Mouse (Mus musculus) urinary bladder, postnatal 10 days (tissue): ENCODE data around the gene Tomm7.
"Not testable (repeated sequence)": the region's sequence is repeated elsewhere in the genome, so short reads cannot be mapped to it uniquely, and the experiment has no call there.

ENCODE experiments used
- DNase-seq: peaks from one replicate; pipeline ENCODE4 v3.0.0; 2022; ENCODE audit warnings: low spot score

Gene Tomm7

DNA sequence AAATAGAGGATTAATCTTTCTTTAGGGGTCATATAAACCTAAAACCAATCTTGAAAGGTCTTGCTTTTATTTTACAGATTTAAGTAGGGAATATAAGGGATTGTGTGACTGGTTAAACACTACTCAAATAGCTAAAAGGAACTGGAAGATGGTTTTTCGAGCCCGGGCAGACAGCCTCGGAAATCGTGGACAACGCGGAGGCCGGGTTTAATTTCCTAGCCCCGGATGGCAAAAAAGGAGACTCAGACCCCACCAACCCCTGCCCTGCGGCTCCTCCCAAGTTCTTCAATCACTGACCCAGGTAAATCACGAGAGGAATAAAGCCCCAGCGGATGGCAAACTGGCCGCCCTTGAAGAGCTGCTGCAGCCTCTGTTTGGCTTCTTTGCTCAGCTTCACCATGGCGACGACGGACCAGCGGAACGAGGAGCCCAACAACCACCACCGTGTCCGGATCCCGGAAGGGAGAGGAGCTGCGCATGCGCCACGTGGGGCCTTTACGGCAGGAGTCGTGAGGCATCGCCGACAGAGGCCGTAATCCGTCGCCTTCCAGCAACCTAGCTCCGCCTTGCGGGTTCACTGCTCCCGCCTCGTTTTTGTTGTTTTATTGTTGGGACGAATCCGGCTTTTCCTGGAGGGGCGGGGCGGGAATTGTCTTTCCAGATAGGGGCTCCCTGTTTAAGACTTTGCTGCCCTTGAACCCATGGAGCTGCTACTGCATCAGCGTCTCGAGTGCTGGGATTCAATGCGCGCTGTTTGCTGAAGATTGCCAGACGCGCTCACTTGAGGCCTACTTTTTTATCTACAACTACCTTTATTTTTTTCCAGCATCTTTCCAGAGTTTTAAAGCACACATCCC is at the start of gene Tomm7:
Tomm7 (minus strand) TSS at position 488 of the 857 bp plus-strand sequence.
- DNase-seq: peak; percentile 91

DNA sequence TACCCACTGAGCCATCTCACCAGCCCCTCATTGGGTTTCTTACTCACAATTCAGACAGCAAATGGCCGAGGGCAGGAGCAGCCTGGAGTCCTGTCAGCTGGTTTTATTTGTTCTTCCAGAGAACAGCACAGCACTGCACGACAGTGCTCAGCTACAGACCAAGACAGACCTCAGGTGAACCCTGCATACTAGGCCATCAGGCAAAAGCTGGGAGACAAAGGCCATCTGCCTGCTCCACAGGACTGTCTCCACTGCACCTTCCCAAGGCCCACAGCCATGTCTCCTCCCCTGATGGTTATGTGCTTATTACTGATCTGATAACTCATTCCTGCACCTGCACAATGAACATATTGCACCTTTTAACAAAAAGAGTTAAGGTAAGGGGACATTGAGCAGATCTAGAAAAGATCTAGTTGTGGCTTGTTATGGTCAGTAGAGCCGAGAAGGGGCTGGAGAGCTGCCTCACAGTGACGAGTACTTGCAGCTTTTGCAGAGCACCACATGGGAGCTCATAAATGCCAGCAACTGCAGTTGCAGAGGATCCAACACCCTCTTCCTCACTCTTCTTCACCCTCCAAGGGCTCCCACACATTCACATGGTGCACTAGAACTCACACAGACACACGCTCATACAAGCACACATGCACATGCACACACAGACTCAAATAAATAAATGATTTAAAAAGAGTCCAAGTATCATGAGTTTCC is 49.3 kb upstream of the Tomm7 start:
- DNase-seq: no peak

DNA sequence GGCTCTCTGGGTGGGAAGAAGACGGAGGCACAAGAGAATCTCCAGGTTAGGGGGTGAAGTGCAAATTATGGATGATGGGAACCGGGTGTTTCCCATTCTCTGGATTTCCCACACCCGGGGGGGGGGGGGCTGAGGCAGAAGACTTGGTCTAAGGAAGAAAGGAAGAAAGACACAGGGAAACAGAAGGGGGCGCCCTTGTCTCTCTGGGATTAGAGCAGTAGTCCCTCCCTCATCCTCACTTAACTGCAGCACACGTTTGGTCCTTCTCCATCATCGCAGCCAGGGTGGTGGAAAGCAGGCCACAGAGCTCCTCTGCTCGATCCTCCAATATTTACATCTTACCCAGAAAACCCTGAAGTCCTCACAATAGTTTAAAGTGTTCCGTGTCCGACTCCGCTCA is 46.8 kb upstream of the Tomm7 start:
- DNase-seq: no peak

DNA sequence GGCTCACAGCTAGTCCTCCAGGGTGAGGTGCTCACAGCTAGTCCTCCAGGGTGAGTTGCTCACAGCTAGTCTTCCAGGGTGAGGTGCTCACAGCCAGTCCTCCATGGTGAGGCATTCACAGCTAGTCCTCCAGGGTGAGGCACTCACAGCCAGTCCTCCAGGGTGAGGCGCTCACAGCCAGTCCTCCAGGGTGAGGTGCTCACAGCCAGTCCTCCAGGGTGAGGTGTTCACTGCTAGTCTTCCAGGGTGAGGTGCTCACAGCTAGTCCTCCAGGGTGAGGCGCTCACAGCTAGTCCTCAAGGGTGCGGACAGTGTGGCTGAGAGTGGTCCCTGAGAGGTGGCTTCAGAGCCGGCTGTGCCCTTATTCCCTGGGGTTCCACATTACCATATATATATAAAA is 45.5 kb upstream of the Tomm7 start:
- no peak for DNase-seq

DNA sequence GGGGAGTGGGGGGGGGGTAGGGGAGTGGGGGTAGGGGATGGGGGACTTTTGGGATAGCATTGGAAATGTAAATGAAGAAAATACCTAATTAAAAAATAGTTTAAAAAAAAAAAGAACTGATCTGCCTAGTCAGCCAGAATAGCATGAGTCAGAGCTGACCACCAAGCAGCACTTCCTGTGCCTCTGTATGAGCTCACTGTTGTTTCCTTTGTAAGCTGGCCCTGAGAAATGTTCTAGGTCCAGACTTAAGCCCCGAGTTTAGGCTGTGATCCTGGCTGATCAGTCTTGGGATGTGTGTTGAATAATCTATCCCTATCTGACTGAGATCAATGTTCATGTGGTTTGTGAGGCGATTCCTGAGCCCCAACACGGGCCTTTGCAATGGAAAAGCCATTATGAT is 43.1 kb upstream of the Tomm7 start:
- no peak for DNase-seq

DNA sequence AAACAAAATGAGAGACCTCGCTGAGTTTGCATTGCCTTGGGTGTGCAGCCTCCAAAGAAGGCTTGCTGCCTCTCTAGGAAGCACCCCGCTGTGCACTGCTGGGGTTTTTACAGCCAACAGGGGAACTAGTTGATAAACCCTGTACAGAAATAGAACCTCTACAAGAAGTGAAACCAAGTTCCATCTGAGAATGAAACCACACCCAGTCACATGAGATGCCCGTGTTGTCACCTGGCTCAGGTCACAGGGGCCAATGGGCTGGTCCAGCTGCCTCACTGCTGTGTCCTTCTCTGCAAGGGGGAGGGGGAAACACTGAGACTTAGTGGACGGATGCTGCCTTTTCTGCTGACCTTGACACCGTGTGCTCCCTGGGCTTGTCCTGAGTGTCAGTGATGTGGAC is 30.5 kb upstream of the Tomm7 start:
- DNase-seq: no peak

DNA sequence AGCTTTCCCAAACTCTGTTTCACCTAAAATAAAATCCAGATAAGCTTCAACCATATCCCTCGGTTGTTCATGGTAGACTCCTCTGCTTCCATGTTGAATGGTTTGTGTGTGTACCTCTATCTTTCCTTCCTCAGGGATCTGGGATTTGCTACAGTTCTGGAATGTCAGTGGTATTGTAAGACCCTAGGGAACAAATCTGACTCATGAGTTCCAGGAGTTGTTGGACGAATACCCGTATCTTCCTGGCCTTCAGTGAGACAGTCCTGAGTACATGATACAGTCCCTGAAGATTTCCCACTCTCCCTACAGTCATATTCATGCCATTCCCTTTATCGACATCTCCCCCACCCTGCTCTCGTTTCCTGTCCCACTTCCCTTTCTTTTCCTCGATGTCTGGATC is 28.6 kb upstream of the Tomm7 start:
- no peak for DNase-seq

DNA sequence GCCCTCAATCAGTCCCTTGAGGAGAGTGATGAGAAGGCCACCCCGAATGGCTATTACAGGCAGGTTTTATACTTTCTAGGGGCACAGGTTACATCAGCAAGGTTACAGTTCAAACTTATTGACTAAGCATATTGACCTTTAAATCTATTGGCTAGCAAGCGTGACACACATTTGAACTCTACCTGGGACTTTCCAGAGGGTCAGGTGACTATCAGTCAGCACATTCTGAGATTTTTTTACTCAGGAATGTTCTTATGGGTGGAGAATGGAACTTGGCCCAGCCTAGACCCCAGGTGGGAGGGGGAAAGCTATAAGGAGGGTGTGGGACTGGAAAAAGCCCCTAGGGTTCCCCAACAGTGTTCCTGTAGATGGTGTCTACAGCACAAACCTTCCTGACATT is 27.4 kb upstream of the Tomm7 start:
- not testable (repeated sequence) for DNase-seq

DNA sequence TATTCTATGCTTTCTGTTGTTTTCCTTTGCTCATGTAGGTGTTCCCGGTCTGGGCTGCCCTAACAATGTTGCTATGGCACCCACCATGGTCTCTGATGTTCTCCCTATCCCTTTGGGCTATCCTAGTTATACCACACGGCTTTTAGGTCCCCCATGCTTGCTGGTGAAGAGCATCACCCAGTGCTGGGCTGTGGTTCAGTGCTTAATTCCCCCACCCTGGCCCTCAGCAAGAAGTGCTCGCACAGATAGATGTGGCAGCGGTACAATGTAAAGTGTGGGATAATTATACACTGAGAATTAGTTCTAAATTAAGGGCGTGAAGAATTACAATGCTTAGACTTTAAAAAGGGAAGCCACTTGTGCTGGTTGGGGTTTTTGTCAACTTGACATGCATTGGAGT is 22.0 kb upstream of the Tomm7 start:
- no peak for DNase-seq

DNA sequence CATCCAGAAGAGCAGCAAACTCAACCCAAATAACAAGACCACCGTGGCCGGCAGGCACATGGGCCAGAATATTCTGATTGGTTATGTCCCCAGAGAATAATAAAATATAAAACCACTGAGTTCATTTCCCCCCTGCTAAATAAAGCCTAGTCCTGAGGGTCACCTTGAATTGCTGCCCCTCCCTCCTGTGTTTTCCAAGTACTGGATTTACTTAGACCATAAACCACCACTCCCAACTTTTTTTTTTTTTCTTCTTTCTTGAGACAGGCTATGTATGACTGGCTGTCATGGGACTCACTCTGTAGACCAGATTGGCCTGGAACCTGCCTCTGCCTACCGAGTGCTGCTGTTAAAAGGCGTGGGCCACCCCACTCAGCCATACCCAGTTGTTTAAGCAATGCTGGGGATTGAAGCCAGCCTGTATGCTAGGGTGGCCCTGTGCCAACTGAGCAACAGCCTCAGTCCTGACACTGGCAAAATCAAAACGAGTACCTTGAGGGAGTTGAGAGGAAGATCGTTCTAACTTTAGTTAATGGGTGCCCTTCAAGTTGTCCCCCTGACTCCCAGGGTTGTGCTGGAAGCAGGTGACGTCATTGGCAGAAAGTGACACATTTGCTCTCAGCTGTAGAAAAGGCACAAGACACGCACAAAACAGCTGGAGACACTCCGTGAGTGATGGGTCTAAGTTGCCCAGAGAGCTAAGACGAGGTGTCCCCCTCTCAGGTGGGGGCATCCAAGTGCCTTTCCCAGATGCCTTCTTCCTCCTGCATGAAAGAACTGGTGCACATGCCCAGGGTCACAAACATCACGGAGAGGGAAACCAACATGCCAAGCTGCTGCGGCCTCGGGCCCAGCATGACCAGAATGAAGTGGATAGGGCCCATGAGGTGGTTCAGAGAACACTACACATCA is 20.3 kb upstream of the Tomm7 start:
- DNase-seq: no peak

DNA sequence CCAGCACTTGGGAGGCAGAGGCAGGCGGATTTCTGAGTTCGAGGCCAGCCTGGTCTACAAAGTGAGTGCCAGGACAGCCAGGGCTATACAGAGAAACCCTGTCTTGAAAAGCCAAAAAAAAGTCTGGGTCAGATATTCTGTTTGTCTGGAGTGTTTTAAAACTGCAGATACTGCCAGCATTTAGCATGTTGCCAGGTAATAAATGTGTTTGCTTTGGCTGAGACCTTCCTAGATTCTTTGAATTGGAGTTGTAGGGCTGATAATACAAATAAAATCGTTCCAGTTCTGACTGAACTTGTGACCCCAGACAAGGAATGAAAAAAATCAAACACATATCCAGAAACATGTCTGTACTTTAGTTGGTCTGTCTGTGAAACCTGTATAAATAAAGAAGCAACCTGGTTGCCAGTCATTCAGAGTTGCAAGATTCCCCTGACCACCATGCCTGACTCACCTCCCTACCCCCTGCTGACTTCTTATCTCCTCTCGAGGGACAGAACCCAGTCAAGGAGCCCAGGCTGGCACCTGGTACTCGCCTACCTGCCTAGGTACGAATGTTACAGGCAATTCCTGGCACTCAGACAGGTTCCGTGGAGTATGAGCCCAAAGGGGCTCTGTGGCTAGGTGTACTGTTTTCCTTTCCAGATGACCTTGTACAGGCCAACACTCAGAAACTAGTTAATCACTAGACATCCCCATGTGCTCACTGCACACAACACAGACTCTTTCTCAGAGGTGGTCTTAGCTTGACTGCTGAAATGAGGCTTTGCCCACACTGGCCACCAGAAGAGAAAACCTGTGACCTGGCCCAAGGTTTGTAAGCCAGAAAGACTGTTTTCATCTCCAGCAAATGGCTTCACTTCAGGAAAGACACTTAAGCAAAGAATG is 19.4 kb upstream of the Tomm7 start:
- DNase-seq: no peak

DNA sequence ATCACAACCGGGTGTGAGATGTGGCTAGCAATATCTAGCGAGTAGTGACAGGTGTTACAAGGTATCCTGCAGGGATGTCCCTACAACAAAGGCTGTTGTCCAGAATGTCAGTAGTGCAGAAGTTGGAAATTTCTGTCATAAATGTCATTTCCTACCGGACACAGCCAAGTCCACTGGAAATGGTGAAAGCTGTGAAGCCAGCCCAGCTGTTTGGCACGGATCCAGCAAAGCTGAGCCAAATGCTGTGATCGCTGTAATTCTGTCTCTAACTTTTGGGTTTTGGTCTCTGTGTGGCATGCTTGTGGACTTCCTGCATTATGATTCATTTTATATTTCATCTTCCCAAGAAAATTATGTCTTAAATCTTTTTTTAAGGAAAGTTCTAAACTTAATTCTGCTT is 18.3 kb upstream of the Tomm7 start:
- DNase-seq: no peak

DNA sequence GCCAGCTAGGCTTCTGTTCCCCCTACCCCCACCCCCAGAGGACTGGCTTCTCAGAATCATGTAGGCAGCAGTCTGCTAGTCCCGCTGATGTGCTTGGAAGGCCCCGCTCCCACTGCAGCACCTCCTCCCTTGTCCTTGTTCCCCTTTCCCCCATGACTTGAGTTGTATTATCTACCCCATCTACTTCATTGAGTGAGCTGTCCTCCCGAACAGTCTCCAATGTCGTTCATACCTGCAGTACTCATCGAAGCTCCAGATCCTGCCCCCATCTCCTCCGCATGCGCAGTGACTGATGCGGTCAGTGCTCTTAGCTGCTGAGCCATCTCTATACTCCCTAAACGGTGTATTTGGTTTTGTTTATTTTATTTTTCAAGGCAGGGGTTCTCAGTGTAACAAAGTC is 17.8 kb upstream of the Tomm7 start:
- no peak for DNase-seq

DNA sequence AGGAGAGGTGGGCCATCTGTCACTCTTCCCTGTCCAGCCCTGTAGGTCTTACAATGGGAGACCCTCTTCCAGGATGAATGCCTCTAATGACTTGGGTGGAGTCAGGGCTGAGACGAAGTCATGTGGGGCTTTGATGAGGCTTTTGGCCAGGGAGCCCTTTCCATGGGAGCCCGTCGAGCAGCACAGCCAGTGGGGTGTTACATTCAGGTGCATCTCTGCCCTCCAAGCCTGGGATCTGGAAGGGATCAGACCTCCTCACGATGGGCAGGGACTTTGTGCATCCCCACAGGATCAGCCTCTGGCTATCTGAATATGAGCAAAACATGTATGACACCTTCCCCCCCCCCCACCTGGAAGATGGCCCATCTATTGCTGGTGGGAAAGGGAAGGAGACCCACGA is 15.9 kb upstream of the Tomm7 start:
- no peak for DNase-seq

DNA sequence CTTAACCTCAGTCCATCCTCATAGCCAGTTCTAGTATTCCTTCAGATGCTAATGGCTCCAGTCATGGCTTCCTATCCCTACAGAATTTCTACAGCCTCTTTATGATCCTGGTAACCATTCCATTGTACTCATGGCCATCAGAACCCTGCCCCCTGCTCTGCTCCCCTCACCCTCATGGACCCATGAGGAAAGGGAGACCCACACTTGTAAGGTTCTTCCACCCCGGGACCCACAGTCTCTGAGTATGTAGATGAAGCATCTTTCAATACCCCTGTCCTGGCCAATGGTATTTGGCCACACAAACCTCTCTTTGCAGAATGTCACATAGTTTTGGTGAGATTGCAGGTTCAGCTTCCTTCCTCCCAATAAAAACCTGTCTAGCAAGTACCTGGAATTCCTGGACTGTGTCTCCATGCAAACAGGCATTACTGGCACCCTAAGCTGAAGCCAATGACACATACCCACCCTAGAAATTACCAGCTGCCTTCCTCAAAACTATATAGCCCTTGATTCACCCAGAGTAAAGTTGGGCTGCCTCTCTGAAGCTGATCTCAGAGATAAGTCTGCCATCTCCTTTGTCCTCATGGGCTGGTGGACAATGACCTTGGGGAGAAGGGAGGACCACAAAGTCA is 15.2 kb upstream of the Tomm7 start:
- DNase-seq: no peak

DNA sequence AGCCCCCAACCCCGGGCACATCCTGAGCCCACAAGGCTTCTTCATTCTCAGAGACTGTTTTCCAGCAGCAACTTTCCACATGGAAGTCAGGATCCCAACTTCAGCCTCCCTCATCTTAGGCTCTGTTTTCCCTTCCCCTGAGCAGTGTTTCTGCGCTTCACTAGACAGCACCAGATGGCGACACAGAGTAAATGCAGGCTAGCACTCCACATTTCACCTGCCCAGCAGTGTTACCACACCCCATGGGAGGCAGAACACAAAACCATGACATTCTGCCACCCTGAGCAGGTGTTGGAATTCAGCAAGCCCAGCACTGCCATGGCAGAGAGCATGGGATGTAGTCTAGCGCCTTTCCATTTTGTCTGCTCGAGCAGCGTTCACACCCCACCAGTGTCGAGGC is 14.7 kb upstream of the Tomm7 start:
- no peak for DNase-seq

DNA sequence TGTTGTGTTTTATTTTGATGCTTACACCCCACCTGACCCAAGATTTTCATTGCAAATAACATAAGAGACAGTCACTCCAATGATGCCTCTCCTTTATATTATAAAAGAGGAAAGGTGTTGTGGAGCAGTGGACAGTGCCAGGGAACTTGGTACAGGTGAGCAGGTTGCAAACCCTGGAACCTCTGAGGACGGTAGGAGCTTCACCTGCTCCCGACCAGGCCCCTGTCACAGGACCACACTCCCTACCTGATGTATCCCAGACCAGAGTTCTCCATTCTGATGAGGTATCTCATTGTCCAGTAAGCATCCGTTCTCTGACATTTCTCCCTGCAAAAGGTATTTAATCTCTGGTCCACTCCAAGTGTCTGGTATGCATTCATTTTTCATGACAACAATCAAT is 14.0 kb upstream of the Tomm7 start:
- DNase-seq: no peak

DNA sequence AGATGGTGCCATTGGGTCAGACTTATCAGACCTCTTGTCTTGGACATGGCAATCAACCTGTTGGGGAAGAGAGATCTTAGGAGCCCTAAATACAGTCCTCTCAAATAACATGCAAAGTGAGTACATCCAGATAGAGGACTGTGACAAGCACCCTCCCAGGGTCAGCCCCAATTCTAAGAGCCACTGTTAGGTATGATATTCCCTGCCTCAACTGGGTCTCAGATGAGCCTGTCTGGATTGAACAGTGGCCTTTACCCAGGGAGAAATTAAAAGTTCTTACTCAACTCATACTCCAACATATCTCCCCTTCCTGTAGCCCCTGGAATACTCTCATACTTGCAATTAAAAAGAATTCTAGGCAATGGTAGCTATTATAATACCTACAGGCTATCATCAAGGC is 13.2 kb upstream of the Tomm7 start:
- no peak for DNase-seq

DNA sequence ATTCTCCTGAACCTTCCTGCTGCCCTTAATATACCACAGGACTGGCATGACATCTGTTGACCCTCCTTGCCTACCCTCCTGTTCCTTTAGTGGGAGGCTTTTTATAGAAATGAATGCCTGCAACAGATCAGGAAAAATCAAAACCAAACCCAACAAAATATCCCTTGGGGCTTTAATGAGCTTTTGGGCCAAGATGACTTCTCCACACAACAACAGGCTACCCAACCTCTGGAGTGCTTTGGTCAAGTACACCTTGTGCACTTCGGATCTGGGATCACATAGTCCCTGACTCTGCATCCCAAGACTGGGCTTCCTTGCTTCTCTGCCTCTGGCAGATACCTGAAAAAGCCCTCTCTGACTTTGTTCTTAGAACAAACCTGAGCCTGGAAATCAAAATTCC is 12.2 kb upstream of the Tomm7 start:
- no peak for DNase-seq

DNA sequence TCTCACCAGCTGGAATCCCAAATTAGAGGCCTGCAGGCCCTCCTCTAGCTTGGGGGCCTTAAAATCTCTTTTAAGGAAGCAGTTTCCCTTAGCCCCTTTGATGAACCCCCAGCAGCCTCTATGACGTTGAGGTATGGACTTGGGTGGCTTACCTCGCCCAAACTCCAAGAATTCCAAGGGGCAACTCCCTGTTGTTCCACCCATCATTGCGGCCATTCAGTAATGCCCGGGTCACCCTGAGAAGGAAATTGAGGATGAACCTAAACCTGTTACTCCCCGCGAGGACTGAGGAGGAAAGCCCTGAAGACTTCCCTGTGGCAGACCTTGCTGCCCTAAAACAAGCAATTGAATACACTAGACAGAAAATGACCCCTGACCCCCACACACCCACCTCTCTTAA is 11.5 kb upstream of the Tomm7 start:
- no peak for DNase-seq

DNA sequence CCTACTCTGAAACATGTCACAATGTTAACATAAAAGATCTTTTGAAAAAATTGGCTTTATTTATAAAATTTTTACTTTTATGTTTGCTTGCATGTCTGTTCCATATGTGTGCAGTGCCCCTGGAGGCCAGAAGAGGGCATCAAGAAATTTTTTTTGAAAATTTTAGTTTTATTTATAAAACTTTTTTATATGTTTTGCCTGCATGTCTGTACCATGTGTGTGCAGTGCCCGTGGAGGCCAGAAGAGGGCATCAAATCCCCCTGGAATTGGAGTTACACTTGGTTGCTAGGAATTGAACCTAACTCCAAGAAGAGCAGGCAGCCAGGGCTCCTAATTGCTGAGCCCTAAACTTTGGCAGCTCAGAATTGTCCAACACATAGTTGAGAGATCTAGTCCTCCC is 9.0 kb upstream of the Tomm7 start:
- not testable (repeated sequence) for DNase-seq
